Mouse (Mus musculus): ENCODE results near the gene Rnf121. TPM values are rescaled to one million over a fixed set of nuclear protein-coding genes. Genes with fewer than 3 reads are reported as not detected.
"Not testable (repeated sequence)": the region's sequence is repeated elsewhere in the genome, so short reads cannot be mapped to it uniquely, and the experiment has no call there.

The Rnf121 gene
- total RNA-seq, 1 experiment = 45.7 TPM

DNA sequence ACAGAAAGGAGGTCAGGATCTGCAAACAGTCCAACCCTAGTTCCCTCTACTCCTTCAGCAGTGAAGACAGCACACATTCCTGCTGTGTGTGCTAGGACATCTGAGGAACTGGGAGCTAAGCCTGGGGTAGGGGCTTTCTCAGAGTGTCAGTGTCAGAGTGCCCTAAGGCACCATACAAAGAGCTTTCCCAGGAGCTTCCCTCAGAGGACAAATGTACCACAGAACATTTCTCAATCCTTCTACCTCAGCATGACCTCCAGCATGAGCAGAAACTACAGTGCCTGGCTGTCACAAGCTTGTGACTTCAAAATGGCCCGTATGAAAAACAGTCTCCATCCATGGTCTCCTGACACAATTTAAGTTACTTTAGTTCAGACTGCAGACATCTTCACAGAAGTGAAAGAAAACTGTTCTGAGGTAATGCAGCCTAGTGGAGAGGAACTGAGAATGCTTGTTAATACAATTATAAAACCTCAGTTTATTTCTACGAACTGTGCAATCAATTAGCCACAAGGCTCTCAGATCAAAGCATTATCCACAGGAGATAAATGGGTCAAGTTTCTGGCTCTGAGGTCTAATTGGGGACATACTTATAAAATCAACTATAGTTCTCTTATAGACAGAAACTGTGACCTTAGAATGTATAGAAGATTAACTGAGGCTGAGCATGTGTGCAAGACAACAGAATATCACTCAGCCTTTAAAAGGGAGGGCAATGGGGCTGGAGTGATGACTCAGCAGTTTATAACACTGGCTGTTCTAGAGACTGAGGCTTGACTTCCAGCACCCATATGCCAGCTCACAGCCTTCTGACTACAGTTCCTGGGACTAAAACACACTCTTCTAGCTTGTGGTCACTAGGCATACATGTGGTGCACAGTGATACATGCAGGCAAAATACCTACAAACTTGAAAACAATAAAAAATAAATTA is 39.8 kb downstream of the Rnf121 start:
- H3K9me3 ChIP-seq (ENCODE audit: control insufficient read depth, insufficient read depth, low read depth, low read length) = no peaks in the 10 kb centered on the region
- no peak for DNase-seq (ENCODE audit: low read depth, low spot score)
- peaks cover 5 to 9% of the 10 kb centered on the region in 2 experiments; a peak in 3 of 4 replicates for H3K4me1 ChIP-seq (ENCODE audit: control insufficient read depth in 2 of 2, insufficient read depth in 2 of 2, low read length in 2 of 2, poor library complexity in 1 of 2)
- in situ Hi-C loops (cut with MboI; ENCODE audit: low sequenced_read_pairs in 2 of 2, unreplicated experiment in 2 of 2) = no loop called here
- no peak overlapping the region for H3K27ac ChIP-seq (ENCODE audit: insufficient read depth, low read depth, low read length, poor library complexity, severe bottlenecking)
- peak; percentile 98 for TF ChIP-seq MAFK (IDR thresholded peaks at IDR 0.05; ENCODE audit: insufficient read depth, low read depth, low read length)
- TF ChIP-seq CHD2 (IDR thresholded peaks at IDR 0.05; ENCODE audit: low read depth, low read length) = no peak
- peaks cover 17% of the 10 kb centered on the region for H3K36me3 ChIP-seq (ENCODE audit: control insufficient read depth, insufficient read depth, low read length, poor library complexity, severe bottlenecking)
- H3K9ac ChIP-seq (ENCODE audit: insufficient read depth, low read depth, low read length, poor library complexity, severe bottlenecking) = no peak overlapping the region
- no peak overlapping the region for H3K4me3 ChIP-seq (ENCODE audit: insufficient read depth in 1 of 2, low read depth in 1 of 2, low read length in 2 of 2, poor library complexity in 1 of 2, severe bottlenecking in 1 of 2)

DNA sequence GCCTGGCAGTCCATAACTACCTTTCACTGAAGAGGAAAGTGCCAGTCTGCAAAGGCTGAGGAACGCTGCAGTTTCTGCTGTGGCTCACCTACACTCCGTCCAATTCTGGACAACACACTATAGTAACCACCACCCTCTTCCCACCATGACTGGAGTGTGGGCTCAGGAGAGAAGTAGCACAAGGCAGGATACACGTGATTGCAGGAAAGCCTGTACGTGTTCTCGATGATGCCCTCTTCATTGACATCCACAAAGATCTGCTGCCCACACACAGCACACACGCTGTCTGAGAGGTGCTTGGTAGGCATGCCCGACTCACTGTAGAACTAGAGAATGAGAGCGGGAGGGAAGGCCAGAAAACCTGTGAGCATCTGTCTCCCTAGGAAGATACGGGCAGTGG is 41.4 kb downstream of the Rnf121 start:
- no peak overlapping the region for H3K9ac ChIP-seq (ENCODE audit: insufficient read depth, low read depth, low read length, poor library complexity, severe bottlenecking)
- in situ Hi-C loops (cut with MboI; ENCODE audit: low sequenced_read_pairs in 2 of 2, unreplicated experiment in 2 of 2) = no loop called here
- no peak overlapping the region for H3K27ac ChIP-seq (ENCODE audit: insufficient read depth, low read depth, low read length, poor library complexity, severe bottlenecking)
- TF ChIP-seq CHD2 (IDR thresholded peaks at IDR 0.05; ENCODE audit: low read depth, low read length) (no peak), ZNF384 (IDR thresholded peaks at IDR 0.05; ENCODE audit: low read depth, low read length) (no peak), HCFC1 (IDR thresholded peaks at IDR 0.05; ENCODE audit: borderline replicate concordance, insufficient read depth, low read length) (no peak), ZC3H11A (IDR thresholded peaks at IDR 0.05; ENCODE audit: borderline replicate concordance, low read depth, low read length) (no peak), MAFK (IDR thresholded peaks at IDR 0.05; ENCODE audit: insufficient read depth, low read depth, low read length) (no peak)
- H3K9me3 ChIP-seq (ENCODE audit: control insufficient read depth, insufficient read depth, low read depth, low read length) = no peaks in the 10 kb centered on the region
- peaks cover 23% of the 10 kb centered on the region for H3K36me3 ChIP-seq (ENCODE audit: control insufficient read depth, insufficient read depth, low read length, poor library complexity, severe bottlenecking)
- DNase-seq (ENCODE audit: low read depth, low spot score) = no peak
- no peak overlapping the region for H3K4me3 ChIP-seq (ENCODE audit: insufficient read depth in 1 of 2, low read depth in 1 of 2, low read length in 2 of 2, poor library complexity in 1 of 2, severe bottlenecking in 1 of 2)
- peaks cover 5 to 9% of the 10 kb centered on the region in 2 experiments; a peak in 3 of 4 replicates for H3K4me1 ChIP-seq (ENCODE audit: control insufficient read depth in 2 of 2, insufficient read depth in 2 of 2, low read length in 2 of 2, poor library complexity in 1 of 2)

DNA sequence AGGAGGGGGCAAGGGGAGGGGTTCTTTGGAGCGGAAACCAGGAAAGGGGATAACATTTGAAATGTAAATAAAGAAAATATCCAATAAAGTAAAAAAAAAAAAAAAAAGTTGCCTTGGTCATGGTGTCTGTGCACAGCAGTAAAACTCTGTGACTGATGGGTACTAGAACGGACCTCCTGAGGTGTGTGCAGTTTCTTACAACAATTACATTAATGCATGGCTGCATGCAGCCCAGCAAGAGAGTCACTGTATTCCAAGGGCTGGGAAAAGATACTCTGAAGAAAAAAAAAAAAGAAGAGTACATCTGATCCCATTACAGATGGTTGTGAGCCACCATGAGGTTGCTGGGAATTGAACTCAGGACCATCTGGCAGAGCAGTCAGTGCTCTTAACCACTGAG is 44.3 kb downstream of the Rnf121 start:
- H3K4me1 ChIP-seq (ENCODE audit: control insufficient read depth in 2 of 2, insufficient read depth in 2 of 2, low read length in 2 of 2, poor library complexity in 1 of 2); in situ Hi-C loops (cut with MboI; ENCODE audit: low sequenced_read_pairs in 2 of 2, unreplicated experiment in 2 of 2): not testable (repeated sequence)

DNA sequence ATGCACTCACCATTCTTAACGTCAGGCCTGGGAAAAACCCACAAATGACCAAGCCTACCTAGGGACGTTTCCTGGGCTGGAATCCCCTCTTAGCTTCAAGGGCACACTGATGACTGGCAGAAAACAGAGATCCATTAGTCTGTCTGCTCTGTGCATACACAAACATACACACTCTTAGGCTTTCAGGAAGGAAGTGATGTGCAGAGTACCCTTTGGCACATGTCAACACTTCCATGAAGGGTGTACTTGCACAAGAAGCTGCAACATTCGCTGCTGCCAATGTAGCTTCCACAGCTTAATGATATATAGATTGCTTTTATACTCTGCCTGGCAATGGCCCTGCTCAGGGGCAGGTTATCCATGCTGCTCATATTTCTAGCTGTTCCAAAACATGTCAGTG is 45.9 kb downstream of the Rnf121 start:
- in situ Hi-C loops (cut with MboI; ENCODE audit: low sequenced_read_pairs in 2 of 2, unreplicated experiment in 2 of 2) = no loop called here
- H3K4me1 ChIP-seq (ENCODE audit: control insufficient read depth in 2 of 2, insufficient read depth in 2 of 2, low read length in 2 of 2, poor library complexity in 1 of 2) = peaks cover 5 to 9% of the 10 kb centered on the region in 2 experiments; a peak in 3 of 4 replicates
- no peak overlapping the region for H3K27ac ChIP-seq (ENCODE audit: insufficient read depth, low read depth, low read length, poor library complexity, severe bottlenecking)
- peaks cover 50% of the 10 kb centered on the region for H3K36me3 ChIP-seq (ENCODE audit: control insufficient read depth, insufficient read depth, low read length, poor library complexity, severe bottlenecking)
- H3K9ac ChIP-seq (ENCODE audit: insufficient read depth, low read depth, low read length, poor library complexity, severe bottlenecking) = no peak overlapping the region
- no peaks in the 10 kb centered on the region for H3K9me3 ChIP-seq (ENCODE audit: control insufficient read depth, insufficient read depth, low read depth, low read length)
- TF ChIP-seq HCFC1 (IDR thresholded peaks at IDR 0.05; ENCODE audit: borderline replicate concordance, insufficient read depth, low read length) = no peak
- TF ChIP-seq ZC3H11A (IDR thresholded peaks at IDR 0.05; ENCODE audit: borderline replicate concordance, low read depth, low read length) = no peak
- no peak for TF ChIP-seq MAFK (IDR thresholded peaks at IDR 0.05; ENCODE audit: insufficient read depth, low read depth, low read length)
- no peak for TF ChIP-seq CHD2 (IDR thresholded peaks at IDR 0.05; ENCODE audit: low read depth, low read length)
- TF ChIP-seq ZNF384 (IDR thresholded peaks at IDR 0.05; ENCODE audit: low read depth, low read length) = no peak
- DNase-seq (ENCODE audit: low read depth, low spot score) = no peak
- H3K4me3 ChIP-seq (ENCODE audit: insufficient read depth in 1 of 2, low read depth in 1 of 2, low read length in 2 of 2, poor library complexity in 1 of 2, severe bottlenecking in 1 of 2) = no peak overlapping the region

More for the DNA sequence above, 44.3 kb downstream of the Rnf121 start:
- not testable (repeated sequence) for H3K9me3 ChIP-seq (ENCODE audit: control insufficient read depth, insufficient read depth, low read depth, low read length); H3K9ac ChIP-seq (ENCODE audit: insufficient read depth, low read depth, low read length, poor library complexity, severe bottlenecking); H3K27ac ChIP-seq (ENCODE audit: insufficient read depth, low read depth, low read length, poor library complexity, severe bottlenecking); DNase-seq (ENCODE audit: low read depth, low spot score); H3K4me3 ChIP-seq (ENCODE audit: insufficient read depth in 1 of 2, low read depth in 1 of 2, low read length in 2 of 2, poor library complexity in 1 of 2, severe bottlenecking in 1 of 2)
- peaks cover 39% of the 10 kb centered on the region for H3K36me3 ChIP-seq (ENCODE audit: control insufficient read depth, insufficient read depth, low read length, poor library complexity, severe bottlenecking)

DNA sequence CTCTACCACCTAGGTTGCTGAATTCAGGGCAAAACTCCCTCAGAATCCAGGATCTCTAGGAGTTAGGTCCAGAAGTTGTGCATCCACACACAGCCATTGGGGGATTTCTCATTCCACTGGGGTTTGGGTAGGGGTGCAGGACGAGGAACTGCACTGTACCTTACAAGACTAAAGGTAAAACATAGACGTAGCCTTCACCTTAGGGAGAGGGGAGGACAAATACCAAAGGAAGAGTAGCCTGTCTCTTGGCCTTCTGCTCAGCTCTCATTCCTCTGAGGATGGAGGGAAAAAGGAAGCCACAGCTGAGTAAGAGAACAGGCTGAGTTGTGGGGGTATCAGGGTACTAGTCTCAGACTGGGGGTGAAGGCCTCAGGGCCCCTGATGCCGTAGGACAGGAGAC is 46.7 kb downstream of the Rnf121 start, which contains the start of gene Il18bp:
Il18bp (minus strand) TSS at position 101 of the 400 bp plus-strand sequence.
- no peak for TF ChIP-seq CHD2 (IDR thresholded peaks at IDR 0.05; ENCODE audit: low read depth, low read length)
- TF ChIP-seq MAFK (IDR thresholded peaks at IDR 0.05; ENCODE audit: insufficient read depth, low read depth, low read length) = no peak
- no peak for TF ChIP-seq HCFC1 (IDR thresholded peaks at IDR 0.05; ENCODE audit: borderline replicate concordance, insufficient read depth, low read length)
- no peak for TF ChIP-seq ZC3H11A (IDR thresholded peaks at IDR 0.05; ENCODE audit: borderline replicate concordance, low read depth, low read length)
- TF ChIP-seq ZNF384 (IDR thresholded peaks at IDR 0.05; ENCODE audit: low read depth, low read length) = no peak
- H3K36me3 ChIP-seq (ENCODE audit: control insufficient read depth, insufficient read depth, low read length, poor library complexity, severe bottlenecking) = peaks cover 54% of the 10 kb centered on the region

More for the DNA sequence above, 46.7 kb downstream of the Rnf121 start, which contains the start of gene Il18bp:
- in situ Hi-C loops (cut with MboI; ENCODE audit: low sequenced_read_pairs in 2 of 2, unreplicated experiment in 2 of 2) = no loop called here
- Histone ChIP-seq H3K9me3 (ENCODE audit: control insufficient read depth, insufficient read depth, low read depth, low read length) (no peaks in the 10 kb centered on the region), H3K9ac (ENCODE audit: insufficient read depth, low read depth, low read length, poor library complexity, severe bottlenecking) (no peak within 1 kb of the TSS), H3K4me3 (ENCODE audit: insufficient read depth in 1 of 2, low read depth in 1 of 2, low read length in 2 of 2, poor library complexity in 1 of 2, severe bottlenecking in 1 of 2) (no peak within 1 kb of the TSS), H3K4me1 (ENCODE audit: control insufficient read depth in 2 of 2, insufficient read depth in 2 of 2, low read length in 2 of 2, poor library complexity in 1 of 2) (peaks cover 5 to 9% of the 10 kb centered on the region in 2 experiments; a peak in 3 of 4 replicates), H3K27ac (ENCODE audit: insufficient read depth, low read depth, low read length, poor library complexity, severe bottlenecking) (no peak within 1 kb of the TSS)
- no peak for DNase-seq (ENCODE audit: low read depth, low spot score)

Measured in ES-E14 (cell line).